Mouse (Mus musculus) intestine, embryonic 16.5 days (tissue): ENCODE data around the gene Tor3a. TPM values are rescaled to one million over a fixed set of nuclear protein-coding genes. Genes with fewer than 3 reads are reported as not detected.

Experiments
- ATAC-seq: fragments of 200-750 bp; cut with Nextera tagmentation; 2 replicates; pipeline ENCODE4 v1.8.0; 2017; ENCODE audit warnings: moderate TSS enrichment, moderate library complexity
- H3K27ac ChIP-seq: fragments of 300-500 bp; sonication (generic); 2 replicates; pipeline ENCODE4 v1.5.1; 2014; ENCODE audit warnings: mild to moderate bottlenecking, low read length
- H3K27me3 ChIP-seq: fragments of 300-500 bp; sonication (generic); replicated peaks from 2 replicates; pipeline ENCODE4 v1.6.1; 2014; ENCODE audit warnings: low read length, control low read depth, mixed read lengths; ENCODE audit not compliant: control insufficient read depth, insufficient read depth
- H3K36me3 ChIP-seq: fragments of 300-500 bp; sonication (generic); 2 replicates; pipeline ENCODE4 v1.6.1; 2014; ENCODE audit warnings: low read length, control low read depth; ENCODE audit not compliant: control insufficient read depth, insufficient read depth
- H3K4me1 ChIP-seq: fragments of 300-500 bp; sonication (generic); 2 replicates; pipeline ENCODE4 v1.6.1; 2014; ENCODE audit warnings: low read length, control low read depth, mixed read lengths; ENCODE audit not compliant: control insufficient read depth, insufficient read depth
- H3K4me2 ChIP-seq: fragments of 300-500 bp; sonication (generic); 2 replicates; pipeline ENCODE4 v1.6.1; 2014; ENCODE audit warnings: low read depth, low read length, control low read depth
- H3K4me3 ChIP-seq: fragments of 300-500 bp; sonication (generic); 2 replicates; pipeline ENCODE4 v1.5.1; 2014; ENCODE audit warnings: mild to moderate bottlenecking, low read length
- H3K9ac ChIP-seq: fragments of 300-500 bp; sonication (generic); 2 replicates; pipeline ENCODE4 v1.6.1; 2014; ENCODE audit warnings: low read depth, low read length
- H3K9me3 ChIP-seq: fragments of 300-500 bp; sonication (generic); 2 replicates; pipeline ENCODE4 v1.6.1; 2016; ENCODE audit warnings: low read length, control low read depth; ENCODE audit not compliant: control insufficient read depth
- WGBS: fragments of 180-500 bp; shearing (Covaris S2); extraction: QIAGEN DNeasy Blood & Tissue Kit; methylation state at CpG from one replicate; pipeline ENCODE4 v1.1.7; 2014; 5-methylcytosine and 5-hydroxymethylcytosine counted together
- polyA plus RNA-seq: library from polyadenylated mRNA; unstranded; fragments of >200 nt; fragmentation: Nextera tagmentation; extraction: Ambion mirVana; gene quantifications from 2 replicates; pipeline ENCODE4 v1.2.1, GENCODE M21; 2015

Tor3a gene
- polyA plus RNA-seq, 1 experiment from 2014 or later, result 6.8 TPM

DNA sequence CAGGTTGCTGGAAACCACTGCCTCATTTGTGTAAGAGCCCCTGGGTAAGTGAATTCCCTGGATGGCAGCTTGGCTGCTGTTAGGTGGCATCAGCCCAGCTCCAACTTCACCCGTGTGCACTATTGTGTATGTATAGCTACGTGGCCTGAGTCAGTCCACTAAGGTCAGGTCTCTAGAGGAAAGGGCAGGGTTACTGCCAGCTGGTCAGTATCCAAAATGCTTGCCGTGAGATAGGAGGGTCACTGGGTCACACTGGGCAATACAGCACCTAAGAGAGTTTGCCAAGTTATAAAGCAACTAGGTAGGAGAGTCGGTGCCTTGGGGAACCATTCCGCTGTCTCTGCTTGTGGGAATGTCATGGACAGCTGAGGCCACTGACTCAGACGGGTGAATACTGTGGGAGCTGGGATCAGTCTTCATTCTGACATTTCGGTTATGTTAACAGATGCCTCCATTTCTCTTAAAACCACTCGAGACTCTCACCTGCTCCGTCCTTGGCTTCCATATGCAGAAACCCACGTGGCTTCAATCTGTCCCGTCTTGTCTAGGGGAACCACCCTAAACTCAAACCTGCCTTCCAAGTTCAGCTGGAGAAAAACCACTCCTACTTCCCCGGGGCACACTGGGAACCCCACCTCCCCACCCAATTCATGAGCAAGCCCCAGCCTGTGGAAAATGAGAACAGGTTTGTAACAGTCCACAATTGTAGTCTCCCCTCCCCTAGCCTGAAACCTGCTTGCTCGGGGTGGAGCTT lies 14.1 kb downstream of the Tor3a start:
- Histone ChIP-seq H3K9me3 (no peaks in the 10 kb centered on the region), H3K27ac (no peak overlapping the region), H3K4me3 (no peak overlapping the region), H3K27me3 (no peaks in the 10 kb centered on the region), H3K36me3 (no peaks in the 10 kb centered on the region), H3K9ac (no peak overlapping the region), H3K4me1 (no peaks in the 10 kb centered on the region), H3K4me2 (no peak overlapping the region)
- 67% methylated on average over 13 of the region's 13 CpGs for WGBS
- peak; percentile 45 for ATAC-seq

- Histone ChIP-seq H3K4me3 (no peak overlapping the region), H3K36me3 (no peaks in the 10 kb centered on the region), H3K4me1 (no peaks in the 10 kb centered on the region), H3K9me3 (no peaks in the 10 kb centered on the region), H3K9ac (no peak overlapping the region), H3K27me3 (no peaks in the 10 kb centered on the region), H3K4me2 (no peak overlapping the region), H3K27ac (no peak overlapping the region)
- ATAC-seq, result no peak
- 83% methylated on average over 5 of the region's 5 CpGs for WGBS
These were observed 15.5 kb downstream of the Tor3a start for GRCm38 (mm10) chr1:156658676-156659075.

DNA sequence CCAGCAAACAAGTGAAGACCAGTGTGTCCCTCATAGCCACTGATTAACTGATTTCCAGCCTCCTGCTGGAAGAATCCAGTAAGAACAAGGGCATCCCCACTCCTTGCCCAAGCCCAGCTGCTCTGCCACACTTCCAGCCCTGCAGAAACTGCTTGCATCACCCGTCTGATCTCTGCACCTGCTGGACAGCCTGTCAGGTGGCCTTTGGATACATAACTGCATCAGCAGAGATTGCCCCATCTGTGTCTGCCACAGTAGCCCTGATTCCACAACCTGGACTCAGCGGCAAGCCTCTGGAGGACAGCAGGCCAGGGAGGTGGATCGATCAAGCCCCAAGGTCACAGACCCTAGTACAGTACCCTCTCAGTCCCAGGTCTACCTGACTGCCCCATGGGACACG lies 16.6 kb downstream of the Tor3a start:
- no peak overlapping the region for H3K4me3 ChIP-seq
- WGBS, result 75% methylated on average over 4 of the region's 4 CpGs
- no peaks in the 10 kb centered on the region for H3K4me1 ChIP-seq
- no peak overlapping the region for H3K4me2 ChIP-seq
- H3K9me3 ChIP-seq, result no peaks in the 10 kb centered on the region
- H3K27ac ChIP-seq, result no peak overlapping the region
- ATAC-seq, result peak; percentile 41
- H3K27me3 ChIP-seq, result no peaks in the 10 kb centered on the region
- no peak overlapping the region for H3K9ac ChIP-seq
- H3K36me3 ChIP-seq, result no peaks in the 10 kb centered on the region

DNA sequence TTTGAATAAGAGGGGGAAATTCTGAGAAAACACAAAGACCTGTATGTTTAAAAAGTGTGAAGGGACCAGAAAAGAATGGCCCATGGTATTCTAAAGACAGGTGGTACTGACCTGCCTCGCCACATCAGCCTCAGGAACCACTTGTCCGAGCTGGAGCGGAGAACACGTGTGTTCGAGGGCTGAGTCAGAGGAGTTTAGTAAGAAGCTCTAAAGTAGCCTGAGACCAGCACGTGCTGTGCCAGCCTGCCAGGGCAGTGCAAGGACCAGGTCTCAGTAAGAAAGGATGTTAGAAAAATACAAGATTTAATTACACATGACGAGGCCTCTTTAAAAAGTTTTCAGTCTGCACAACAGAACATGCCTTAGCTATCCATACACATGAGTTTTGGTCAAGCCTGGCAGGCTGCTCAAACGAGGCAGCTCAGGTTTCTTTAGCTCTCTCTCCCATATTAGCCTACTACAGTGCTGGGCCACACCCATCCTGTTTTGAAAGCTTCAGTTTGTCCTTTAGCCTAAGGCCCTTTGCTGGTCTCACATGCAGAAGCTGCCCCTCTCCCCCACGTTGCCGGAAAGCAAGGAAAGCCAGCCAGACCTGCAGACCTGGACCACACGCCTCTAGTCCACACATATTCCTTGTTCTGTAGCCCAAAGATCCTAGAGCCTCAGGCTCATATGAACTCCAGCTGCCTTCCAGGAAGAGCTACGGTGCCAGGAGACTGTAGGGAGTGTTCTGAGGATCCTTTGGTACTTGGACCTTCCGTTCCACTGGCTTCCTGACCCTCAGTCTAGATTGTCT lies 19.2 kb downstream of the Tor3a start:
- H3K27ac ChIP-seq, result 0 out of 2 replicates have a peak overlapping the region, but pooled peaks have one; percentile 10
- ATAC-seq, result no peak
- no peaks in the 10 kb centered on the region for H3K9me3 ChIP-seq
- 80% methylated on average over 13 of the region's 13 CpGs for WGBS
- no peaks in the 10 kb centered on the region for H3K36me3 ChIP-seq
- no peaks in the 10 kb centered on the region for H3K4me1 ChIP-seq
- H3K4me2 ChIP-seq, result no peak overlapping the region
- no peaks in the 10 kb centered on the region for H3K27me3 ChIP-seq
- H3K4me3 ChIP-seq, result no peak overlapping the region
- no peak overlapping the region for H3K9ac ChIP-seq

GRCm38 (mm10) chr1:156652189-156652822 lies 21.9 kb downstream of the Tor3a start:
- Histone ChIP-seq H3K4me2 (no peak overlapping the region), H3K27me3 (no peaks in the 10 kb centered on the region), H3K4me1 (no peaks in the 10 kb centered on the region), H3K9me3 (no peaks in the 10 kb centered on the region), H3K36me3 (no peaks in the 10 kb centered on the region), H3K27ac (no peak overlapping the region), H3K9ac (no peak overlapping the region), H3K4me3 (no peak overlapping the region)
- 54% methylated on average over 6 of the region's 6 CpGs for WGBS
- no peak for ATAC-seq

GRCm38 (mm10) chr1:156650631-156651030 lies 23.5 kb downstream of the Tor3a start:
- Histone ChIP-seq H3K4me2 (no peak overlapping the region), H3K9me3 (no peaks in the 10 kb centered on the region), H3K27ac (no peak overlapping the region), H3K4me3 (no peak overlapping the region), H3K36me3 (no peaks in the 10 kb centered on the region), H3K9ac (no peak overlapping the region), H3K27me3 (no peaks in the 10 kb centered on the region), H3K4me1 (no peaks in the 10 kb centered on the region)
- WGBS, result 84% methylated on average over 9 of the region's 9 CpGs
- ATAC-seq, result no peak

- no peak overlapping the region for H3K4me3 ChIP-seq
- no peaks in the 10 kb centered on the region for H3K9me3 ChIP-seq
- no peak overlapping the region for H3K27ac ChIP-seq
- no peaks in the 10 kb centered on the region for H3K36me3 ChIP-seq
- no peak overlapping the region for H3K4me2 ChIP-seq
- H3K9ac ChIP-seq, result no peak overlapping the region
- ATAC-seq, result no peak
- no peaks in the 10 kb centered on the region for H3K4me1 ChIP-seq
- 48% methylated on average over 2 of the region's 2 CpGs for WGBS
- no peaks in the 10 kb centered on the region for H3K27me3 ChIP-seq
These were observed 25.5 kb downstream of the Tor3a start for GRCm38 (mm10) chr1:156648705-156649104.

DNA sequence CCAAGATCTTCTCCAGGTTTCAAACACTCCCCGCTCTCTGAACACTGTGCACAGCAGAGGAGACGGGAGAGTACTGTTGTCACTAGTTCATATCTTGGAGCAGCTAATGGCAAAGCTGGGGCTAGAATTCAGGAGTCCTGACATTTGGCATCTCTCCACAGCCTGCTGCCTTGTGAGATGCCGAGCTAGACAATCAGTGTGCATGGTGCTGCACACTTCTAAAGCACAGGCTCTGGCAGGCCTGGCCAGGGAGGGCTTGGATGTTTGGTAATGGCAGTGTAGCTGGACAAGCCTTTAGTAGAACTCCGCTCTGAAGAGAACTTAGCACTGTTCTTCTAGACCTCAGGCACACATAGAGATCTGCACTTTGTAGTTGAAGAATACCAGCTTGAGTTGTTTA lies 28.2 kb downstream of the Tor3a start:
- no peak for ATAC-seq
- no peak overlapping the region for H3K4me2 ChIP-seq
- peaks cover 5% of the 10 kb centered on the region; the same call in 1 of the 2 replicates for H3K36me3 ChIP-seq
- no peaks in the 10 kb centered on the region for H3K4me1 ChIP-seq
- no peak overlapping the region for H3K4me3 ChIP-seq
- H3K9me3 ChIP-seq, result no peaks in the 10 kb centered on the region
- H3K27ac ChIP-seq, result no peak overlapping the region
- WGBS, result 80% methylated on average over 4 of the region's 4 CpGs
- no peaks in the 10 kb centered on the region for H3K27me3 ChIP-seq
- H3K9ac ChIP-seq, result no peak overlapping the region

DNA sequence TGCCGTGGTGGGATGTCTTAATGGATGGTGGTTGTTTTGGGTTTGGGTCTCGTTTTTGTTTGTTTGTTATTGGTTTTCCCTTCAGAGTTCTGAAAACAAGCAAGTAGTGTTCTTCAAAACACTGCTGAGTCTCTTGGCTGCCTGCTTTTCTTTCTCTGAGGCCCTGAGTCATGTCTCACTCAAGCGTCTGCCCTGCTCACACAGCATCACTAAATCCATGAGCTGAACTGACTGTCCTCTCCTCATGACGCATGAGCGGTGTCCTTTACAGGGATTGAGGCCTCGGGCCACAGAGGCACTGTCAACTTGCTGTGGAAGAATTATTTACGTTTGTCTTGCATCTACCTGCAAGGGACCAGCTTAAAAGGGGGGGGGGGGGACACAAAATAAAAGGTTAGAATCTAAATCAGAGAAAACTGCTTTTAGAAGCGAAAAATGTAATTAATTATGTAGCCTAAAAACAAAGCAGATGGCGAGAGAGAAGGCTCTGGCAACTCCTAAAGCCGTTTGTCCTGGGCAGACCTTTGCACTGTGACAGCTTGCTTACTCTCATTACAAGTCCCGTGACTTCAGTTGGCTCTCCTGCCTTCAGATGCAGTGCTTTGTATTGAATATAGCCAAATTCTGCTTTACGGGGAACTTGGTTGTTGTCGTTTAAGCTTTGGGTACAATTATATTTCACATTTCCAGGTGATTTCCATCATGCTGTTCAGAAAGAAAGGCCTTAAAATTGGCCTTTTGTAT lies 29.2 kb downstream of the Tor3a start:
- no peak for ATAC-seq
- 69% methylated on average over 13 of the region's 13 CpGs for WGBS
- Histone ChIP-seq H3K36me3 (peaks cover 10% of the 10 kb centered on the region), H3K9me3 (no peaks in the 10 kb centered on the region), H3K4me3 (no peak overlapping the region), H3K27me3 (no peaks in the 10 kb centered on the region), H3K27ac (no peak overlapping the region), H3K9ac (no peak overlapping the region), H3K4me1 (no peaks in the 10 kb centered on the region), H3K4me2 (no peak overlapping the region)
